Mouse (Mus musculus) inflammation-experienced regulatory T-cells, adult 6 months (primary cell): ENCODE measurements around the gene Ehbp1. TPM values are rescaled to one million over a fixed set of nuclear protein-coding genes. Genes with fewer than 3 reads are reported as not detected.
A peak's percentile ranks its signal among the peaks of the same experiment; 100 is the strongest.

Experiments used
- ATAC-seq: one replicate; pipeline ENCODE4 v1.8.0; 2017
- polyA plus RNA-seq, 3 experiments: library from polyadenylated mRNA; unstranded; fragments of 100-300 nt; shearing (Covaris generic); gene quantifications; one replicate each; pipeline ENCODE4 v1.2.1; 2017

Gene Ehbp1
- 1 to 10 TPM in 2 of 3 experiments, under 1 TPM in 1; 0.94 to 2.3 (median 1.7) TPM for polyA plus RNA-seq

DNA sequence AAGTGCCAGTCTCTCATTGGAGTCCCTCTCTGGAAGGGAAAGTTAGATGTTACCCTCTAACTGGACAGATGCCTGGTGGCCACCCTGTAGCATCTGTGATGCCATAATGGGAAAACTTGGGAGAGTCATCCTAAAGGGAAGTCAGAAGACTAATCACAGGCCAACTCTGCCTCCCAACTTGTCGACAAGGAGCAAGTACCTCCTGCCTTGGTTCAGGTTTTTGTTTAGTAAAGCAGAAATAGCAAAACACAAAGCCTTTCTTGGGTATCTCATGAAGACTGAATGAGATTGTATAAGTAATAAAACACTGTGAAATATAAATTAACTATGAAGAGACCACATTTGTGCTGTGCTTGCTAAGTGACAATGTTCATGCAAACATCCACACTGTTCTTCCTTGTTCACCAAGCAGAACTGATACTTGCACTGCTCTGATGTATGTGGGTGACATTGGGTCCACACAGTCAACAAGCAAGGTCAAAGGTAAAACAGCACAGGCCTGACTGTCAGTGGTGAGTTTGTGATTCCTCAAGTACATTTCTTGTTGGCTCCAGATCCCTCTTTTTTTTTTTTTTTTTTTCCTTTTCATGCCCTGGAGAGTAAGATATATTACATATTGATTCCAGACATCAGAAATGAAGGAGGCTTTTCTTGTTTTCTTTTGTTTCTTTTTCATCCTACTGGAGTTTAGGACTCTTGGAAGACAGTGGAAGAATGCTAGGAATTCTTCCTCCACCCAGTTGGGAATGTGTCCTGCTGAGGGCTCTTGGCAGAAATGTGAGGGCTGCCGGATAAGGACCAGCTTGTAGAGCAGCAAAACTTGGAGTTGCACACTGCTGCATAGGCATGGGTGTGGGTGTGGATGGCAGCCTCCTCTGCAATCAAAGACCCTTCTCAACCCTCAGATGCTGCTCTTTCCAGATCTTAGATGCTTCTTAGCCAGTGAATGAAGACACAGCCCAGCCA, at the start of gene Ehbp1:
TSS of gene Ehbp1 (minus strand) at position 51 of the 966 bp plus-strand sequence.
- no peak for ATAC-seq

DNA sequence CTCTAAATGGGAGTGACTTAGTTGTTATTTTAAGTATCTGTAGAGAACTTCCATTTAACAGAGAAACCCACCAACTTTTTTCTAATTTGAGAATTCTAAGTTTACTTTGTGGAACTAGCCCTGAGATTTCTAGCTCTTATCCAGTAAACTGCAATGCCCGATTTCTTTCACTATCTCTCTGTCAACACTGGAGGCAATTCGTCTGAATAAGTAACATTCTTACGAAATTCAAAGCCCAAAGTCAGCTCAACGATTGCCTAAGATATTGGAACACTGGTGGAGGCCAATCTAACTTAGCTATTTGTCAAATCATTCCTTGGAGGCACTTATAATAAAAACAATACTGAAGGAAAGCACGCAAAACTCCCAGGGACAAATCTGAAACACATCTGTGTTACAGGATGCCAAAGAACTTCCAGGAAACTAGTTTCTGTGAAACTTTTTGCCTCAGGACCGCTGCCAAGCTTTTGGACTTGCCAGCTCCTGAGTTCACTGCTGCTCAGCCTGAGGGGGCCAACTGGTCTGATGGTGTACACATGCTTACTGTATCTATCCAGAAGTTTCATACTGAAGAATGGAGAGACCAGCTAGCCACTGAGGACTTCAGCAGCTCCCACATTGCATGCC, 45.5 kb upstream of the Ehbp1 start:
- ATAC-seq = no peak

DNA sequence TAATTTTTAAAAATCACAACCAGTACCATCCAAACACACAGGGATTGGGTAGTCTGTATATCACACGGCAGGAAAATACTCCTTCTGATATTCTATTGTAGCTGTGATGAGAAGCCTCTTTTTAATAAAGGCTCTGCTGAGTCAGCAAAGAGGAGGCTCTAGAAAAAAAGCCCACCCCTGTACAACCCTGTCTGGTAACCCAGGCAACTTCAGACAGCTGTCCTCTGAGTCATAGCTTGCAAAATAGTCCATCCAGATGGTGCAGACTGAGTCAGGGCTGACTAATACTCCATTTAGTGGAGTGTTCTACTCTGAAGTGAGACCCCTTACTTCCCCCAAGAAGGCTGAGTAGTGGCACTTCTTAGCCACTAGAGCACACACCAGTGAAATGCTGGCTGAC, 41.4 kb upstream of the Ehbp1 start:
- ATAC-seq = no peak

DNA sequence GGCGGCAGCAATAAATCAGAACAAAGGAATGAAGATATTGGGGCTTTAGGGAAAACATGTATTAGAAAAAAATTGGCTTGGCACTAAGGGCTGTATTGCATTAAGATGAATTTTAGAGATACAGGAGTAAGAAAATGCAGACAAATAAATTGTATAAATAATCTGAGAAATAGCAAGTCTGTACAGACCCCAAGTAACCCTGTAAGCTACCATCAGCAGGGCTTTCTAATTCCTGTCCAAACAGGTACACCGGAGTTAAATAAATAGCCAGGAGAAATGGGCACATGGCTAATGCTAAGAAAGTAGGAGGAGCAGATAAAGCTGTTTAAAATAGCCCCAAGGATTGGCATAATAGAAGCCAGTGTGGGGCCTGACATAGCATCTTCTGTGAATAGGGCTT, 32.7 kb upstream of the Ehbp1 start:
- ATAC-seq = no peak

DNA sequence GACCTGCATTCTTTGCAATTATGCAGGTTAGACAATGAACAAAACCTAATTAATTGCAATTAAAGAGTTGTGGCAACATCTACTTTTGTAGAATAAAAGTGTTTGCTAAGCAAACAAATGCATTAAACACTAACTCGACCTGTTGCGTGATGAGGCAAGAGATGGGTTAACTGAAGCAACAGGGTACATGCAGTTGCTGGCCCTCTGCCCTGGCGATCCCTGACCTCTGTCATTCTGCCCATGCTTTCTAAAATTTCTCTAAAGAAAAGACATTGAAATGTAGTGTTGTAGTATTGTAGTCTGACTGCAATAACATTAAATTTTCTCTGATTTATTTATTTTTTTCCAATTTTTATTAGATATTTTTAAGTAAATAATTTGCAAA, 31.2 kb upstream of the Ehbp1 start:
- no peak for ATAC-seq

DNA sequence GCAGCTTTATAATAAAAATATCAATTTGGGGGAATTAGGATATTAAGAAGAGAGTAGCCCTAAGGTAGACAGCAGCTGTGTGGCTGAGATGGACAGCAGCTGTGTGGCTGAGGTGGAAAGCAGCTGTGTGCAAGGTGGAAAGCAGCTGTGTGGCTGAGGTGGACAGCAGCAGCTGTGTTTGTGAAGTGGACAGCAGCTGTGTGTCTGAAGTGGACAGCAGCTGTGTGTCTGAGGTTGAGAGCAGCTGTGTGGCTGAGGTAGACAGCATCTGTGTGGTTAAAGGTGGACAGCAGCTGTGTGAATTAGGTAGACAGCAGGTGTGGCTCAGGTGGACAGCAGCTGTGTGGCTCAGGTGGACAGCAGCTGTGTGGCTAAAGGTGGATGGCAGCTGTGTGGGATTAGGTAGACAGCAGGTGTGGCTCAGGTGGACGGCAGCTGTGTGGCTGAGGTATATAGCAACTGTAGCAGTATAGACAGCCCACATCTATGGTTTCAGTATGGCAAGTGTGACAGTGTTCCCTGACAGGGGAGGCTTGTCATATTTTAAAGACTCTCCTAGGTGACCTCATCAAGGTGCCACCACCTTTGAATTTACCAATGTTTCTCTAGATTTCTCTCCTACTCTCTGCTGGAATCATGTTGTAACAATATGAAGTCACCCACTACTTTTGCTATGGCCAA, 30.7 kb upstream of the Ehbp1 start:
- ATAC-seq = no peak

DNA sequence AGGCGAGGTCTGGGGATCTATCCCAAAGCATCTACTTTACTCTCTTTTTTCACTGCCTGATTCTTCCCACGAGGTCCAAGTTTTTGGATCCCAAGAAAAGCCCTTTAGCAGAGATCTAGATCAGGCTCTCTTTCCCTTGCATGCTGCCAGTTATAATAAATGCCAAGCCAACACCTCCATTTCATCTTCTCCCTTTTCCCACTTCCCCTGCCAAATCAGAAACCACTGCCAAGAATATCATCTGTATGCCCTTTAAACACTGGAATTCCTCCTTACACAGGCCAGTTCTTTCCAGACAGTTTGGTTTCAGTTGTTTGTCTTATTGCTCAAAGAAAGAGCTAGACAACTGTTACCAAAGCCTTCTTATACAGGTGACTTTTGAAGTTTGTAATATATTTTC, 27.7 kb upstream of the Ehbp1 start:
- ATAC-seq = no peak

DNA sequence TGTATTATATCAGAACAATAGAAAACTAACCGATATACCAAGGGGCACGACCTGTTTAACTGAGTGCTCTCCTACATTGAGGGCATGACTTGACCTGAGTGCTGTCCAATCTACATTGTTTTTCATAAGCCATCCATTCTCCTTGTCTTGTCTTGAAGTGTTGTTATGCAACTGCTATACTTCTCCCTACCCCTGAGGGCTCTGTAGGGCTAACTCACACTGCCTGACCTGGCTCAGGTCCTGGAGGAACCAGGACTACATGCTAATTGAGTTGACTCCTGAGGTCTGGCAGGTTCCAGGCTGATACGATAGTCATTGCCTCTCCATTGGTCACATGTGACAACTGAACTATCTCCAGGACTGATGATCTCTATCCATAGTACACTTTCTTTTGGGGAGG, 26.5 kb upstream of the Ehbp1 start:
- no peak for ATAC-seq

DNA sequence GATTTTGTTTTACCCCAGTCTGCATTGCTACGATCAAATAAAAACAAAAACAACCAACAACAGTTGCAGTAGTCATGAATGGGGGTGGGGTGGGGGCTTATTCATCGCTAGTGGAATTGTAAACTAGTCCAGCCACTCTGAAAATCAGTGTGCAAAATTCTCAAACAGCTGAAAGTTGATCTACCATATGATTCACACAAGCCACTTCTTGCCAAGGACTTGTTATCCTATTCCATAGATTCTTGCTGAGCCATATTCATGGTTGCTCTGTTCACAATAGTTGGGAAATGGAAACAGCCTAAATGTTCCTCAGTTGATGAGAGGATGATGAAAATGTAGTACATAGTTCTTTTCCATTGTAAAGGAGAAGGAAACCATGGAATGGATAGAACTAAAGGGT, 24.4 kb upstream of the Ehbp1 start:
- no peak for ATAC-seq

DNA sequence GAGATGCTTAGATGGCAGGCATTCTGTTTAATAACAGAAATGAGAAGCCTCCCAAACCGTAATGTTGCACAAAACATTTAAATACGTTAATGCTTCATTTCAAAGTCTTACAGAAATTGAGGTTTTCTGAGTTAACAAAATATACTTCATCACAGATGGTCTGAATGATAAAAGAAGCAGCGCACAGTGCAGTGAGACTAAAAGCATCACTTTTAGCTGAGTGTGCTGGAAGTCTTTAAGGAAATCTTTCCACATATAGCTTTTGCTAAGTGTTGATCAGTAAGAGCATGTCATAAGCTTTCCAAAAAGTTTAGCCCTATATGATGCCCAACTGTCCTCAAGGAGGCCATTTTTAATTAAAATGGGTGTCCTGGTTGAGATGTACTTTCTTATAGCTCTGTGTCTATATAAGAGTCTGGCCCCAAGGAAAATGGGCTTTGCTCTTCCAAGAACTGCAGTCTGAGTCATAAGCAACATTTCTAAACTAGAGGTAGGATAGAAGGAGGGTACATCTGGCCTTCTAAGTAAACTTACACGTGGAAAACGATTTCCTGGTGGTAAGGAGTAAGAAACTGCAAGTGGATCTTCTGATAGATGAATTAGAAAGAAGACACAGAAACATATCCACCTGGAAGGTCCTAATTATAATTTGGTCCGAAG, 12.0 kb upstream of the Ehbp1 start:
- no peak for ATAC-seq

DNA sequence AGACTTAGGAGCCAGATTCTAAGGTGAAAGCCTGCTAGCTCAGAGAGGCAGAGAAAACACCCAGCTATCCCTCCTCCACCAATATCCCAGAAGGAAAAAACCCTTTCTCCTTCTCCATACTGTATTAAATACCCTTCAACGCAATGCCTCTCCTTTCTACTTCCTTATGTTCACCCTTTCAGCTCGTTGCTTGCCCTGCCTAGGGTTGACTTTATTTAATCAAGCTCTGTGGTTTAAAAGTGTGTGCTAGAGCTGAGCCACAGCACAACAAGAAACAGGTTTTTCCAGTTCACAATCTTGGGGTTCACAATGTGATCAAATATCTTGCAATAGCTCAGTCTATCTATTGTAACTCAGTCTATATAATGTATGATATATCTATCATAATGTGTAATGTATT, 7.9 kb upstream of the Ehbp1 start:
- no peak for ATAC-seq

DNA sequence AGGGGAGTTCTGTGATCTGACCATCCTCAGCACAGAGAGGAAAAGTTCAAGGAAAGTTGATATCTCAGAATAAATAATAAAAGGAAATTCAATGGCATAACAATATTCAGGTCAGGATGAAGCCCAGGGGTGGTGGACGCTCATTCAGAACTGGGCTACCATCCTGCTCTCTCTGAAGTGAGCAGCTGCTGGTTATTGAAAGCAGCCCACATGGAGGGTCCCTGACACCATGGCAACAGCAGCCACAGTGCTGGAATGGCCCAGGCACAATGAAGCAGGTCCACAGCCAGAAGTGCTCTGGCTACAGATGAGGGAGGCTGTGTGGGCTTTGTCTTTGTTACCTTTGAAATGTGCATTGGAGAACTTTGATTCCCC, 6.4 kb upstream of the Ehbp1 start:
- no peak for ATAC-seq

DNA sequence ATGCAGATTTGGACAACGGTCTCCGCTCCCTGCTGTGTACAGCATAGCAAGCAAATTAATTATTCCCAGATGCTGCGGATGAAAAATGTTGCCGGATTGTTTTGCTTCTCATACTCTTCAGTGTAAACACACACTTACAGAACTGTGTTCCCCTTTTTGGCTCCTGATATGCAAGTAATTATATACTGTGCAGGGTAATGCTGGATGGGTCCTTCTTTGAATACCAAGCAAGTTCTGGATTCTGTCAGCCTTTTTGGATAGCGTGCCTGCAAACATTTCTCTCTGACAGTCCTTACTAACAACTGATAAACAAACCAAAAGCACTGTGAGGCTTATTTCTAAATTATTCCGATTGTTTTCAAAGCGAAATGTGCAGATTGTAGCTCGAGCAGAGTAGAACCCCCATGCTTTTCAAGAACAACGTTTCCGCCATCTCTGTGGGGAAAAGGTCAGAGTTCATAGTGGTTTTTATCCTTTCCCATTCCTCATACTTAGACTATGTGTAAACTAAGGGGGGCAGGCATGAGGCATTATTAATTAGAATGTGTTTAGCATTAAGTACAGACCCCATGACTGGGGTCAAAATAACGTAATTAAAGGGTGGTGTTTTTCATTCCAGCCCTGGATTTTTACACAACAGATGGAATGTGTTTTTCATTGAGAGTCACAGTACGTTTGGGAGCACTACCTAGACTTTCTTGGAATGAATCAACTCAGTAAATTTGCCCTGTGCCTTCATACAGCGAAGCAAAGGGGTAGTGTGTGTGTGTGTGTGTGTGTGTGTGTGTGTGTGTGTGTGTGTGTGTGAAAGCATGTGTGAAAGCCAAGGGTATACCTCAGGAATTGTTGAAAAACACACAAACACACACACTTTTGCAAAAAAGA, 5.8 kb upstream of the Ehbp1 start:
- no peak for ATAC-seq

DNA sequence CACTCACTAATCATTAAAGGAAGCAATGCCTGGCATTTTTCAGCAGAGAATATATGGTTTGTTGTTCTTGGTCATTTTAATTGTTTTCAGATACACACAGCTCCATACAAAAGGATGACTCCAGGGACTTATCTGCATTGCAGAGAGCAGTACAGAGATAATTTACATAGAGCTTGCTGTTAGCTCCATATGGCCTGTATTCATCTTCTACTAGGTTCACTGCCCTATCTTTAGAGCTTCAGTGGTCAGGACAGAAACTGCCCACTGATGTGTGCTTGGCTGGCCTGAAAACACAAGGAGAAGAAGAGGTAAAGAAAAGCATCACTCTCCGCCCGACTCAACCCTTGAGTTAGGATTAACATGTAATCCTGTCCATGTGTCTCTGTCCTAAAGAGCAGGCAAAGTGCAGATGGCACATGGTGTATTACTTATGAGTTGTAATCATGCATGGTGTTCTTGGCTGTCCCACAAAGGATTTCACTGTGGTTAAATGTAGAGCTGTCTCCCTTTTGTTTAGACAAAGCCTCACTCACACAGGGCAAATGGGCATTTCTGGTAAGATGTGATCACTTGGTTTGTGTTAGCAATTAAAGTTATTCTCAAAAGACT, 14.7 kb downstream of the Ehbp1 start:
- no peak for ATAC-seq

DNA sequence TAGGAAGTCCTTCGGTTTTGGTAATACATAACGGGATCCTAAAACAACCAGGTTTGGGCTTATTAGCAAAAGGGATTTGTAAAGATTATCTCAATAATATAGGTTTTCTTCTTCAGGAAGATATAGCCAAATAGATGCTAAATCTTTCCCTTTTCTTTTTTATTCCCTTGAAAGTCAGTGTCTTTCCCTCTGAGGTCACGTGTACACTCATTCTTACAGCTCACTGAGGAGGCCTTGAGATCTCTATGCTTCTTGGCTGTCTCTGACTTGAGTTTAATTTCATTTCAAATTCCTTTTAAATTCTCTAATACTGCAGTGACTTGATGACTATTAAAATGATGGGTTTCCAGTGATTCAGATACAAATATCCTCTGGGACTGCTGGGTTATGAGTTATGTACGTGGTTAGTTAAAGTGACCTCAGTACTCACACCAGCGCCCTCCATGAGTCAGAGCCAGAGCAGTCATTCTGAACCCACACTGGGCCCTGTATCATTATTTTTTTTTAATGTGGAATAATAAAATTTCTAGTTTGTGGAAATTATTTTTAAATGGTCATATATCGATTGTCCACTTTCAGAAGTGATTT, 24.2 kb downstream of the Ehbp1 start:
- ATAC-seq = no peak

DNA sequence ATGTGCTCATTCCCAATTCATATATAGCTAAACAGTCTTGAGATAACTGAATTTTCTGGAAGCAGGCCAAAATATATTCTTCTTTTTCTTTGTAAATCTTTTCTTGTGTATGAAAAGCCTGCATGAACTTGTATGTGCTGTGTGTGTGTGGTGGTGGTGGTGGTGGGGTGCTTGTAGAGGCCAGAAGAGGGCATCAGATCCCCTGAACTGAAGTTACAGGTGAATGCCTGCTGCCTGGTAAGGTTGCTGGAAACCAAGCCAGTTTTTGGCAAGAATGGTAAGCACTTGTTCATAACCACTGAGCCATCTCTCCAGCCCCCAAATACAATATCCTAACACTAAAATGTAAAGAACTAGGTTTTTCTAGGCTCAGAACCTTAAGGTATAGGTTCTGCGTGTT, 26.3 kb downstream of the Ehbp1 start:
- no peak for ATAC-seq

DNA sequence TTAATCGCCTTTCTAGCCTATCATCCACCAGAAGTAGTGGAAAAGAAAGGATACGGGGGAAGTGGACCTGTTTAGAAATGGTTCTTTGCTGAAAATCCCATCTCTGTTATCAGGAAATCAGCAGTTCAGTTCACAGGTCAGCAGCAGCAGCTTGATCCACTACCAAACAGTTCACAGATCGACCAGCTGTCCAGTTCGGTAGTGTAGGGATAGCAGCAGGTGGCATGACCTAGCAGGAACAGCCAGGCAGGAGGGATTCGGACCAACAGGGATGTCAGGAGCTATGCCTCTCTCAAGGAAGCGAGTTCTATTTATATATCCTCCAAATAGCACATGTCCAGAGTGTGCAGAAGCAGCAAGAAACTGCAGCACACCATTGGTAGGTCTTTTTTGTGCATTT, 40.9 kb downstream of the Ehbp1 start:
- ATAC-seq = no peak

DNA sequence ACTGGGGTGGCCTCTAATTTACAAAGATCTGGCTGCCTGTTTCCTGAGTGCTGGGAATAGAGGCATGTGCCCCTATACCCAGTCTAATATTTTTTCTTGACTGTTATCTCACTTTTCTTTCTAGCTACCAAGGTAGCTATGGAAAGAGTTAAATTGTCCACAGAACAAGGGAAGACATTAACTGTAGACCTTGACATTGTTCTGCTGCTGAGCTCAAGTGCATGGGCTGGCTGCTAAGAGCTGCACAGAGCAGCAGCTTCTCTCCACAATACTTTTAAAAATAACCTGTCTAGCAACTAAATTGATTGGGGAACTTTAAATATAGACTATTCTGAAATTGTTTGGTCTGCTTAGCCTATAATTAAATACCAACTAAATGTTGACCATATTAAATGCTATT, 52.9 kb downstream of the Ehbp1 start:
- ATAC-seq = no peak

DNA sequence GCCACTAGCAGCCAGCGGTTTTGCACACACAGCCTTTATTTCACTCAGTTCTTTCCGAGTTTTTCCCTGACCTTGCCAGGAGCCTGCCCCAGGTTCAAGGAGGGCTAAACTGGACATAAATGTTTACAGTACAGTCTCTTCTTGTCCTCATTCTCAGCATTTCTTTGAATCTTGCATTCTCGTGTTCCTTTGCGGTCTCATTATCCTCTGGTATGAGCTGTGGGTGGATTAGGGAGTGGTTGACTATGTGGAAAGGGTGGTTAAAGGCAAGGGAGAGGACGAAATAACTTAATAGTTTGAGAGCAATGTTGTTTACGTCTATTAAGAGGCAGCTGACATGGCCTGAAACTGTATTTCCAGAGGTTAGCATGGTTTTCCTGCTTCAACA, 54.6 kb downstream of the Ehbp1 start:
- no peak for ATAC-seq

DNA sequence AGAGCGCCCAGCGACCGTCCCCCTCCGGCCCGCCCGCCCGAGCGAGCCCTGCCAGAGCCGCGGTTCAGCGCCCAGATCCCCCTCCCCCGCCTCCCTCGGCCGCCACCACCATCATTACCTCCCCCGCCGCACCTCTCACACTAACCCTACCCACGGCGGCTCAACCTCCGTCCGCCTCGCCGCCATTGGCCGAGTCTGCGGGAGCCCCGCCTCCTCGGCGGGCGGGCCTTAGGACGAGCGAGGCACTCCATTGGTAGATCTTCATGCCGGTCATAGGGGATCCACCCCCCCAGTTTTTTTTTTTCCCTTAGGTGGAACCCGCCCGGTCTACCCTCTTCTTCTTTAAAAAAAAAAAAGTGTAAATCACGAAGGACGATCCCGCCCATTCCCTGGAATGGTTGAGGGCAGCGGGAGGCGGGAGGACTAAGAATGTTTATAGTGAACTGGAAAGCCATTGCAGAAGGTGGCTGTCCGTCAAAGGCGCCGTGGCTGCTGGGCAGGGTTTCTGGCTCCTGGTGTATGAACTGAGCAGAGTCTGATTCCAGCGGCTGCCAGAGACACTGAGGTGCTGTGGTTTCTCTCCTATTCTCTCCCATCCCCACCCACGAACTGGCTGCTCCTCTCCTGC, 55.1 kb downstream of the Ehbp1 start:
- peak; percentile 100 for ATAC-seq
